Mouse (Mus musculus) small intestine, adult 2 months (tissue): ENCODE measurements around the gene Tnpo1.

Experiments
- CTCF ChIP-seq: fragments of 200-500 bp; IDR thresholded peaks from 2 replicates; pipeline ENCODE4 v1.5.1; 2012; ENCODE audit warnings: low read depth, mild to moderate bottlenecking, control low read depth, inconsistent platforms, low read length, moderate library complexity, mixed read lengths; ENCODE audit not compliant: insufficient replicate concordance, insufficient read length; ENCODE audit errors: extremely low read depth
- POLR2A ChIP-seq: fragments of 200-500 bp; IDR thresholded peaks from 2 replicates; pipeline ENCODE4 v1.6.1; 2012; ENCODE audit warnings: low read depth, mild to moderate bottlenecking, control low read depth, inconsistent platforms, low read length, moderate library complexity

DNA sequence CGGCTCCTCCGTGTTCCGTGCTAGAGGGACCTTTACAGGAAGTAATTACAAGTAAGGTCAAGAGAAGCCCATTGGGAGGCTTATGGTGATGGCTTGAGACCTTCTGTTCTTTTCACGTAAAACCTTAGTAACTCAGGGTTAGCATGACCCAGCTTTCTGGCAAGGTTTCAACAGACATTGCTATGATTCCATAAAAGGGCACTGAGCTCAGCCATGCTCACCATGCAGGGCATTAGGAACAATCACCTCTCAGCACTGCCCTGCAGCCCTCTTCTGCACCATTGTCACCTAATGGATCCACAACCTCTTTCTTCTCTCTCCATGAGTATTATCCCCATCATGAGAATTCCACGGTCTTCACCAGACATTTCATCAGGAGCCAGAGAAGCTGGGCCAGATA, 45.5 kb upstream of the Tnpo1 start:
- TF ChIP-seq CTCF (no peak), POLR2A (no peak)
